Mouse (Mus musculus): ENCODE measurements around the gene Capn1. TPM values are rescaled to one million over a fixed set of nuclear protein-coding genes. Genes with fewer than 3 reads are reported as not detected.
A peak's percentile ranks its signal among the peaks of the same experiment; 100 is the strongest.

Capn1 gene
- polyA plus RNA-seq, 1 experiment = 110 TPM

DNA sequence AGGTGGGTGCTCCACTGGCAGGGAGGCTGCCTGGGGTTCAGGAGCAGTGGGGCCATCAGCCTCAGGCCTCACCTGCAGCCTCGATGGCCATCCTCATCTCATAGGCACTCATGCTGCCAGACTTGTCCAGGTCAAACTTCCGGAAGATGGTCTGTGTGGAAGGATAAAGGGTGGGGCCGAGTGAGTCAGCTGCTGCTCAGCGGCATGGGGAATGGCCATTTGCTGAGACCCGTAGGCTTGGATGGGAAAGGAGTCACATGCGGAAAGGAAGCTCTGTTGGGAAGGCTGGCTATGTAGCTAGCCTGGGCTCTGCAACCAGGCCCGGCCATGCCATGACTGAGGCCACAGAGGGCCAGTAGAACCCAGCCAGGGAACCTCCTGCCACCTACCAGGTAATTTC is 24.2 kb downstream of the Capn1 start:
- Histone ChIP-seq H3K4me2 (ENCODE audit: low read depth) (peak overlapping the region; percentile 43), H3K79me2 (ENCODE audit: control insufficient read depth, insufficient read depth) (no peaks in the 10 kb centered on the region), H3K27me3 (ENCODE audit: control insufficient read depth, insufficient read depth, insufficient read length) (no peaks in the 10 kb centered on the region), H3K36me3 (ENCODE audit: control insufficient read depth, insufficient read depth) (peaks cover 21% of the 10 kb centered on the region), H3ac (ENCODE audit: control insufficient read depth, insufficient read length) (no peak overlapping the region), H3K4me3 (no peak overlapping the region)
- no peak for TF ChIP-seq E2F4 (IDR thresholded peaks at IDR 0.05; ENCODE audit: insufficient read depth)
- TF ChIP-seq TCF3 (IDR thresholded peaks at IDR 0.05; ENCODE audit: insufficient read length, low read depth) = no peak
- TF ChIP-seq MYOG (IDR thresholded peaks at IDR 0.05; ENCODE audit: control insufficient read depth in 1 of 3, insufficient read depth in 1 of 3, insufficient read length in 2 of 3, low read depth in 2 of 3) = peak in 1 of 3 experiments; percentile 57
- TF ChIP-seq MYOD1 (IDR thresholded peaks at IDR 0.05; ENCODE audit: control insufficient read depth in 1 of 3, insufficient read length in 2 of 3, low read depth in 2 of 3) = peak in 2 of 3 experiments; percentile 6 to 7
- peak; percentile 47 for TF ChIP-seq USF1 (IDR thresholded peaks at IDR 0.05; ENCODE audit: low read depth)

DNA sequence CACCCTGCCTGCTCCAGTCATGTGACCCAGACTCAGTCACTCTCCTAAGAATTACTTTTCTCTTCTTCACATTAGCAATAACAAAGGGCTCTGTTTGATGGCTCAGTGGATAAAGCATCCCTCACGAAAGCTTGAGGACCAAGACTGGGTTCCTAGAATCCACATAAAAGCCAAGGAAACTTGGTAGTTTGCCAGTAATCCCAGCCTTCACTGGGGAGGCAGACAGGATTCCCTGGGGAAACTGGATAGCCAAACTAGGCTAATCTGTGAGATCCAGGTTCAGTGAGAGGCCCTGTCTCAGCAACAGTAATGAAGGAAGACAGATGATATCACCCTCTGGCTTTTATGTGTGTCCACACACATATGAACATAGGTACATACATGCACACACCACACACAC is 24.8 kb downstream of the Capn1 start:
- H3K36me3 ChIP-seq (ENCODE audit: control insufficient read depth, insufficient read depth) = peaks cover 21% of the 10 kb centered on the region
- H3K4me3 ChIP-seq = no peak overlapping the region
- H3K4me2 ChIP-seq (ENCODE audit: low read depth) = peak overlapping the region; percentile 34
- no peaks in the 10 kb centered on the region for H3K27me3 ChIP-seq (ENCODE audit: control insufficient read depth, insufficient read depth, insufficient read length)
- TF ChIP-seq MAX (IDR thresholded peaks at IDR 0.05; ENCODE audit: low read depth) = no peak
- no peak for TF ChIP-seq E2F4 (IDR thresholded peaks at IDR 0.05; ENCODE audit: insufficient read depth)
- peak; percentile 44 for TF ChIP-seq USF1 (IDR thresholded peaks at IDR 0.05; ENCODE audit: low read depth)
- no peaks in the 10 kb centered on the region for H3K79me2 ChIP-seq (ENCODE audit: control insufficient read depth, insufficient read depth)
- no peak overlapping the region for H3ac ChIP-seq (ENCODE audit: control insufficient read depth, insufficient read length)

DNA sequence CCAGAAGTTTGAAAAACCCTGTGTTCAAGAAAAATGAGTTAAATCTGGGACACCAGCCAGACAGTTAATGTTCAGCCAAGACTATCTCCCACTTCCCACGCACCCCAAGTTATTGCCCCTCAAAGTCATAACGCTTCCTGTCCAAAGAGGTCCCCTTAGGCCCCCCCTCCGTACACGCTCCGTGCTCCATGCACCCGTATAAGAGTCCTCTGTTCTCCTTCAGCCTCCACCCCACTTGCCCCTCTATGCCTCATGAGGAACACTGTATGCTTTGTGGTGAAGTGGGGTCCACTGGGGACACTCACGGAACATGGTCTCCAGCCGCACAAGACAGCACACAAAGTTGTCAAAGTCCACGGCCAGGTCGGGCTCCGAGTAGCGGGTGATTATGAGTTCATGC is 25.7 kb downstream of the Capn1 start:
- TF ChIP-seq CEBPB (IDR thresholded peaks at IDR 0.05; ENCODE audit: insufficient read depth, poor library complexity, severe bottlenecking) (no peak), SRF (IDR thresholded peaks at IDR 0.05; ENCODE audit: control insufficient read depth, insufficient read length, low read depth) (no peak), MYOG (IDR thresholded peaks at IDR 0.05; ENCODE audit: control insufficient read depth in 1 of 3, insufficient read depth in 1 of 3, insufficient read length in 2 of 3, low read depth in 2 of 3) (no peak), REST (IDR thresholded peaks at IDR 0.05; ENCODE audit: insufficient read depth, insufficient read length) (no peak), MAX (IDR thresholded peaks at IDR 0.05; ENCODE audit: low read depth) (no peak), E2F4 (IDR thresholded peaks at IDR 0.05; ENCODE audit: insufficient read depth) (no peak), POLR2AphosphoS2 (IDR thresholded peaks at IDR 0.05; ENCODE audit: insufficient read length, low read depth) (no peak), POLR2A (IDR thresholded peaks at IDR 0.05; ENCODE audit: insufficient read length, low read depth) (no peak)
- no peaks in the 10 kb centered on the region for H3K79me2 ChIP-seq (ENCODE audit: control insufficient read depth, insufficient read depth)
- H3K4me3 ChIP-seq = no peak overlapping the region
- no peak overlapping the region for H3K4me2 ChIP-seq (ENCODE audit: low read depth)
- H3ac ChIP-seq (ENCODE audit: control insufficient read depth, insufficient read length) = no peak overlapping the region
- peaks cover 21% of the 10 kb centered on the region for H3K36me3 ChIP-seq (ENCODE audit: control insufficient read depth, insufficient read depth)
- H3K27me3 ChIP-seq (ENCODE audit: control insufficient read depth, insufficient read depth, insufficient read length) = no peaks in the 10 kb centered on the region

DNA sequence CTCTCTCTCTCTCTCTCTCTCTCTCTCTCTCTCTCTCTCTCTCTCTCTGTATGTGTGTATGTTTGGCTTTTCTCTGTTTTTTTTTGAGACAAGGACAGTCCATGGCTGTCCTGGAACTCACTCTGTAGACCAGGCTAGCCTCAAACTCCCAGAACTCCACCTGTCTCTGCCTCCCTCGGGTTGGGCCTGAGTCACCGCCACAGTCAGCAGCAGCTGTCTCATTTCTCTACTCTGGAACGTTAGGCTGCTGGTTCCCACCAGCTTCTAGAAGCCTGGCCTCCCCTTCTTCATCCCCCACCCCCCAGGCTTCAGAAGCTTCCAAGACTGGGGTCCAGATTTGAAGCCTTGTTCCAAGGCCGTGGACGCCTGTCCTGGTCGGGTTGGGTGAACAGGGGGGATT is 26.1 kb downstream of the Capn1 start:
- Histone ChIP-seq H3K4me2 (ENCODE audit: low read depth) (no peak overlapping the region), H3K36me3 (ENCODE audit: control insufficient read depth, insufficient read depth) (peaks cover 21% of the 10 kb centered on the region), H3K27me3 (ENCODE audit: control insufficient read depth, insufficient read depth, insufficient read length) (no peaks in the 10 kb centered on the region), H3K79me2 (ENCODE audit: control insufficient read depth, insufficient read depth) (no peaks in the 10 kb centered on the region), H3ac (ENCODE audit: control insufficient read depth, insufficient read length) (no peak overlapping the region), H3K4me3 (no peak overlapping the region)
- no peak for TF ChIP-seq POLR2AphosphoS2 (IDR thresholded peaks at IDR 0.05; ENCODE audit: insufficient read length, low read depth)
- TF ChIP-seq MYOG (IDR thresholded peaks at IDR 0.05; ENCODE audit: control insufficient read depth in 1 of 3, insufficient read depth in 1 of 3, insufficient read length in 2 of 3, low read depth in 2 of 3) = peak; percentile 47 to 94 (median 80)
- TF ChIP-seq TCF12 (IDR thresholded peaks at IDR 0.05; ENCODE audit: insufficient read depth, poor library complexity, severe bottlenecking) = peak; percentile 61
- no peak for TF ChIP-seq REST (IDR thresholded peaks at IDR 0.05; ENCODE audit: insufficient read depth, insufficient read length)
- no peak for TF ChIP-seq CEBPB (IDR thresholded peaks at IDR 0.05; ENCODE audit: insufficient read depth, poor library complexity, severe bottlenecking)
- no peak for TF ChIP-seq MAX (IDR thresholded peaks at IDR 0.05; ENCODE audit: low read depth)
- no peak for TF ChIP-seq POLR2A (IDR thresholded peaks at IDR 0.05; ENCODE audit: insufficient read length, low read depth)
- no peak for TF ChIP-seq USF1 (IDR thresholded peaks at IDR 0.05; ENCODE audit: low read depth)
- peak; percentile 40 to 95 (median 93) for TF ChIP-seq MYOD1 (IDR thresholded peaks at IDR 0.05; ENCODE audit: control insufficient read depth in 1 of 3, insufficient read length in 2 of 3, low read depth in 2 of 3)
- TF ChIP-seq SRF (IDR thresholded peaks at IDR 0.05; ENCODE audit: control insufficient read depth, insufficient read length, low read depth) = no peak
- peak; percentile 53 for TF ChIP-seq TCF3 (IDR thresholded peaks at IDR 0.05; ENCODE audit: insufficient read length, low read depth)
- TF ChIP-seq E2F4 (IDR thresholded peaks at IDR 0.05; ENCODE audit: insufficient read depth) = no peak

DNA sequence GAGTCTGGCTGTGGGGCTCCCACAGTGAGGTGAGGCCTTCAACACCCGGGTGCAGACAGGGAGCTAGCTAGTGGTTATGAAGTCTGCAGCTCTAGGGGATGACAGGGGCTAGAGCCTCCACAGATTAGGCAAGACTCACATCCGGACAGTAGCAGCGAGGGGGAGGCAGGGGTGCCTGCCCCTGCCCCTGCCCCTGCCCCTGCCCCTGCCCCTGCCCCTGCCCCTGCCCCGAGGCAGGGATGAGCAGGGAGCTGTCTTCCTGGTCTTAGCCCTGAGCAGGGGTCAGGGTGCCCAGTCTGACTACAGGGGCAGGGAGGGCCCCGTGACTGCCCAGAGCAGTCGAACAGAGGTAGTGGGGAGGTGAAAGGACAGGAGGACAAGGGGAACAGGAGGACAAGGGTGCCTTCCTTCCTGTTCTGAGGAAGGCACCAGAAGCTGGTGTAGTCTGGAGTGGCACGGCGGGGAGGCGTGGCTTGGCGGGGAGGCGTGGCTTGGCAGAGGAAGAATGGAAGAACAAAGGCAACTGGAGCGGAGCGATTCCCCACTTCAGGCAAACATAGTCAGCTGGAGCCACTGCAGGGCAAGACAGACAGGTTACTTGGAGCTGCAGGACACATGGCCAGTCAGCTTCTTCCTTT is 26.8 kb downstream of the Capn1 start:
- Histone ChIP-seq H3ac (ENCODE audit: control insufficient read depth, insufficient read length) (no peak overlapping the region), H3K27me3 (ENCODE audit: control insufficient read depth, insufficient read depth, insufficient read length) (no peaks in the 10 kb centered on the region), H3K79me2 (ENCODE audit: control insufficient read depth, insufficient read depth) (no peaks in the 10 kb centered on the region), H3K4me3 (no peak overlapping the region), H3K4me2 (ENCODE audit: low read depth) (peak overlapping the region; percentile 53), H3K36me3 (ENCODE audit: control insufficient read depth, insufficient read depth) (peaks cover 16% of the 10 kb centered on the region)
- TF ChIP-seq POLR2A (IDR thresholded peaks at IDR 0.05; ENCODE audit: insufficient read length, low read depth) (peak; percentile 39), MAX (IDR thresholded peaks at IDR 0.05; ENCODE audit: low read depth) (no peak), MYOG (IDR thresholded peaks at IDR 0.05; ENCODE audit: control insufficient read depth in 1 of 3, insufficient read depth in 1 of 3, insufficient read length in 2 of 3, low read depth in 2 of 3) (no peak), E2F4 (IDR thresholded peaks at IDR 0.05; ENCODE audit: insufficient read depth) (no peak), POLR2AphosphoS2 (IDR thresholded peaks at IDR 0.05; ENCODE audit: insufficient read length, low read depth) (peak; percentile 20), USF1 (IDR thresholded peaks at IDR 0.05; ENCODE audit: low read depth) (no peak), TCF12 (IDR thresholded peaks at IDR 0.05; ENCODE audit: insufficient read depth, poor library complexity, severe bottlenecking) (no peak), CEBPB (IDR thresholded peaks at IDR 0.05; ENCODE audit: insufficient read depth, poor library complexity, severe bottlenecking) (no peak), MYOD1 (IDR thresholded peaks at IDR 0.05; ENCODE audit: control insufficient read depth in 1 of 3, insufficient read length in 2 of 3, low read depth in 2 of 3) (no peak), SRF (IDR thresholded peaks at IDR 0.05; ENCODE audit: control insufficient read depth, insufficient read length, low read depth) (no peak), REST (IDR thresholded peaks at IDR 0.05; ENCODE audit: insufficient read depth, insufficient read length) (no peak), TCF3 (IDR thresholded peaks at IDR 0.05; ENCODE audit: insufficient read length, low read depth) (no peak)

Data from myocyte (in vitro differentiated cells).